Mouse (Mus musculus): ENCODE data around the gene Eif3c. TPM values are rescaled to one million over a fixed set of nuclear protein-coding genes. Genes with fewer than 3 reads are reported as not detected.
A peak's percentile ranks its signal among the peaks of the same experiment; 100 is the strongest.

Gene Eif3c
- total RNA-seq, 2 experiments from 2014 or later: 149 to 159 TPM

DNA sequence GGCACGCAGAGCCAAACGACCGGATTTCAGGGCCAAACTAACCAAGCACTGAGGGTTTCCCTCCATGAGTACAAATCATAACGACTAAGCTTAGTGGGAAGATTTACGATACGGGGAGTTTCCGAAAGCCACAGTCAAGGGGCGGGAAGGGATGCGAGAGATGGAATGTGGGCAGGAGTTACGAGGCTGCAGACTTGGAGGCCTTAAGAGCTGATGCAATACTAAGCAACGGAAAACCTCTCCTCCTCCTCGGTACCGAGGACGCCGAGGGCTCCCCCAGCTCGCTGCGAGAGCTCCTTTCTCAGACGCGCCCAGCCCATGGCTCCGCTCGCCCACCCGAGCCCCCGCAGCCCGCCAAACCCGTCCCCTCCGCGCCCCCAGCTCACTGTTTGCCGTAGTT is 518 bp downstream of the Eif3c start:
- DNase-seq: no peak
- intact Hi-C loops (cut with DNase I): no loop called here

GRCm38 (mm10) chr7:126556635-126557034 is 9.6 kb downstream of the Eif3c start:
- DNase-seq: no peak
- intact Hi-C loops (cut with DNase I): no loop called here

DNA sequence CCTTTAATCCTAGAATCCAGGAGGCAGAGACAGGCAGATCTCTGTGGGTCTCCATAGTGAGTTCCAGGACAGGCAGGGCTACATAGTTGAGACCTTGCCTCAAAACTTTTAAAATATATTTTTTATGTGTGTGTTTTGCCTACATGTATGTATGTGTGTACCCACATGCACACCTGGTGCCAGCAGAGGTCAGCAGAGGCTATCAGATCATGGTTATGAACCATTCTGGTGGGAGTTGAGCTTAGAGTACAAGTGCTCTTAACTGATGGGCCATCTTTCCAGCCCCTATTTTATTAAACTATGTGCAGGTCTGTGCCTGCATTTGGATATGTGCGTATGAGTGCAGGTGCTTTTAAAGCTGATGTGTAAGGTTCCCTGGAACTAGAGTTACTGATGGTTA is 11.4 kb downstream of the Eif3c start:
- intact Hi-C loops (cut with DNase I): no loop called here
- no peak for DNase-seq

GRCm38 (mm10) chr7:126545631-126546030 is 20.6 kb downstream of the Eif3c start:
- DNase-seq: no peak
- intact Hi-C loops (cut with DNase I): no loop called here

- intact Hi-C loops (cut with DNase I): no loop called here
- DNase-seq: no peak
These were observed 24.6 kb downstream of the Eif3c start for GRCm38 (mm10) chr7:126541661-126542060.

DNA sequence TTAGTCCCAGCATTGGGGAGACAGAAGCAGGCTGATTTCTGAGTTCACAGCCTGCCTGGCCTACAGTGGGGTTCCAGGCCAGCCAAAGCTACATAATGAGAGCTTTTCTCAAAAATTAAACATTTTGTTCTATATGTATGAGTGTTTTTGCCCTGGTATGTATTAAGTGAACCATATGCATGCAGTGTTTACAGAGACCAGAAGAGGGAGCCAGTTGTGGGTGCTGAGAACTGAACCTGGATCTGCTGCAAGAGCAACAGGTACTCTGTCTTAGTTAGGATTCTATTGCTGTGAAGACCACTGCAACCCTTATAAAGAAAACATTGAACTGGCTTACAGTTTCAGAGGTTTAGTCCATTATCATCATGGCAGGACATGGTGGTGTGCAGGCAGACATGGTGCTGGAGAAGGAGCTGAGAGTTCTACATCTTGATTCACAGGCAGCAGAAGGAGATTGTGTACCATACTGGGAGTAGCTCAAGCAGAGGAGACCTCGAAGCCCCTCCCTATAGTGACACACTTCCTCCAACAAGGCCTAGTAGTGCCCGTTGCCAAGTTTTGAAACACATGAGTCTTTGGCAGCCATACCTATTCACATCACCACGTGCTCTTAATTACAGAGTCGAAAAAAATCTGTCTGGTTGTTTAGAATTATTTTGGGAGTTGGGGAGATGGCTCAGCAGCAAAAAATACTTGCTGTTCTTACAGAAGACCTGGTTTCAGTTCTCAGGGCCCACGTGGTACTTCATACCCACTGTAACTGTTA is 28.2 kb downstream of the Eif3c start:
- peak; percentile 16 to 25 for DNase-seq
- intact Hi-C loops (cut with DNase I): no loop called here

GRCm38 (mm10) chr7:126536466-126536865 is 29.7 kb downstream of the Eif3c start:
- DNase-seq: no peak

GRCm38 (mm10) chr7:126535766-126536165 is 30.4 kb downstream of the Eif3c start:
- peak; percentile 20 to 27 for DNase-seq
- intact Hi-C loops (cut with DNase I): no loop called here

More at GRCm38 (mm10) chr7:126536466-126536865, 29.7 kb downstream of the Eif3c start:
- intact Hi-C loops (cut with DNase I): no loop called here

- no peak for DNase-seq
- intact Hi-C loops (cut with DNase I): no loop called here
These were observed 32.8 kb downstream of the Eif3c start for GRCm38 (mm10) chr7:126533434-126533833.

DNA sequence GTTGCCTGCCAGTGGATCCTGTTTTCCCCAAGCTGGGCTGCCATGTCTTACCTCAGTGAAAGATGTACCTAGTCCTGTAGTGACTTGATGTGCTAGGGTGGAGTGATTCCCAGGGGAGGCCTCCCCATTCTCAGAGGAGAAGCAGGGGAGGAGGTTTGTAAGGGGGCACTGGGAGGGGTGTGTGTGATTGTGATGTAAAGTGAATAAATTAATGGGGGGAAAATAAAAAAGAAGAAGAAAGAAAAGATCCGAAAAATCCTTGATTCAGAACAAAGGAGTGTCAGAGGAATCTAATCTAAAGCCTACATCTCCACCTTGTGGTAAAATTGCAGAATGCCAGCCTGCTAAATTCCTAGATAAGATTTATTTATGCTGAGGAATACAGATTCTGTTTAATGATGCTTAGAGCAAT is 38.0 kb downstream of the Eif3c start:
- intact Hi-C loops (cut with DNase I): loop anchor here (1.0 to 2.0 kb wide), 4 partner anchors 21 to 203 kb away; no protein-coding TSS in a partner anchor
- peak; percentile 24 to 36 for DNase-seq

- DNase-seq: no peak
- intact Hi-C loops (cut with DNase I): no loop called here
These were observed 42.9 kb downstream of the Eif3c start for GRCm38 (mm10) chr7:126523316-126523715.

- DNase-seq: peak; percentile 28 to 36
- intact Hi-C loops (cut with DNase I): no loop called here
These were observed 46.7 kb downstream of the Eif3c start for GRCm38 (mm10) chr7:126519513-126519912.

- intact Hi-C loops (cut with DNase I): no loop called here
- DNase-seq: no peak
These were observed 47.8 kb downstream of the Eif3c start for GRCm38 (mm10) chr7:126518261-126518941.

GRCm38 (mm10) chr7:126511287-126511686 is 54.9 kb downstream of the Eif3c start:
- no peak for DNase-seq
- intact Hi-C loops (cut with DNase I): no loop called here

GRCm38 (mm10) chr7:126507126-126507778 is 59.0 kb downstream of the Eif3c start:
- DNase-seq: no peak
- intact Hi-C loops (cut with DNase I): loop anchor here (2.0 kb wide), 1 partner anchor 22 kb away; no protein-coding TSS in a partner anchor

GRCm38 (mm10) chr7:126504913-126505312 is 61.3 kb downstream of the Eif3c start:
- DNase-seq: no peak
- intact Hi-C loops (cut with DNase I): no loop called here

GRCm38 (mm10) chr7:126503273-126503878 is 62.8 kb downstream of the Eif3c start, which contains the start of gene Atxn2l:
Gene Atxn2l, minus strand, starts transcription at chr7:126503437.
- intact Hi-C loops (cut with DNase I): no loop called here
- DNase-seq: peak; percentile 99

DNA sequence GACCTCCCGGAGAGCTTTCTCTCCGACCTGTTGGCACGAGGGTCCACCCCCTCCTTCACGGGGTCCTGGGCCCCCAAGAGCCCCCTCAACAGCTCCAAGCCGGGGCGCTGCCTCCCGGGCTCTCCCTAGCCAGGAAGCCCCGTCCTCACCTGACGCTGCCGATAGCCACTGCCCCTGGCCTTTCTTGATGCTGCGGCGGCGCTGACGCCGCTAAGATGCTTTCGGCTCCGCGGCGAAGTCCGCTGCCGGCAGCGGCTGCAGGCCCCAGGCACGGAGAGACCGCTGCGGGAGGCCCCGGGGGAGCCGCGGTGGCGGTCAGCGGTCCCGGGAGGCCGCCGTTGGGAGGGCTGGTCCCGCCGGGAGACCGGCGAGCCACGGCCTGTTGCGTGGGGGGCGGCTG is 63.5 kb downstream of the Eif3c start:
- intact Hi-C loops (cut with DNase I): no loop called here
- no peak for DNase-seq

- peak; percentile 95 for DNase-seq
- intact Hi-C loops (cut with DNase I): no loop called here
These were observed 64.0 kb downstream of the Eif3c start for GRCm38 (mm10) chr7:126502023-126502741.

- DNase-seq: no peak
- intact Hi-C loops (cut with DNase I): no loop called here
These were observed 64.6 kb downstream of the Eif3c start for GRCm38 (mm10) chr7:126501684-126502022.
